Mouse (Mus musculus) testis, postnatal 14 days (tissue): ENCODE data around the gene Ttpal.

ENCODE experiments used
- DNase-seq: peaks from one replicate; pipeline ENCODE4 v3.0.0; 2021; ENCODE audit warnings: low spot score

Ttpal gene

GRCm38 (mm10) chr2:163662076-163662475, 60.0 kb downstream of the Ttpal start:
- no peak for DNase-seq

- no peak for DNase-seq
Observed at GRCm38 (mm10) chr2:163662698-163663221, 60.6 kb downstream of the Ttpal start.

GRCm38 (mm10) chr2:163663930-163664329, 61.8 kb downstream of the Ttpal start:
- DNase-seq, result no peak

- no peak for DNase-seq
Observed at GRCm38 (mm10) chr2:163667045-163667444, 64.9 kb downstream of the Ttpal start.
